Mouse (Mus musculus): ENCODE results near the gene Cend1. TPM values are rescaled to one million over a fixed set of nuclear protein-coding genes. Genes with fewer than 3 reads are reported as not detected.

Cend1 gene
- polyA plus RNA-seq, 1 experiment, result 2.2 TPM

GRCm38 (mm10) chr7:141463824-141464602 lies 34.7 kb upstream of the Cend1 start:
- TF ChIP-seq EP300 (IDR thresholded peaks at IDR 0.05; ENCODE audit: insufficient read depth, low read depth, low read length) (no peak), CTCF (IDR thresholded peaks at IDR 0.05; ENCODE audit: low read depth, low read length) (no peak), POLR2A (IDR thresholded peaks at IDR 0.05; ENCODE audit: insufficient read depth, low read length) (no peak)
- Histone ChIP-seq H3K4me3 (ENCODE audit: low read depth, low read length) (peak overlapping the region; percentile 60), H3K27me3 (ENCODE audit: control insufficient read depth, insufficient read depth, low read length, poor library complexity, severe bottlenecking) (no peaks in the 10 kb centered on the region), H3K9me3 (replicated peaks; ENCODE audit: control insufficient read depth, insufficient read depth, low read length, poor library complexity, severe bottlenecking) (no peaks in the 10 kb centered on the region), H3K4me1 (ENCODE audit: control insufficient read depth, insufficient read depth, low read length) (peaks cover 5% of the 10 kb centered on the region), H3K9ac (ENCODE audit: low read depth, poor library complexity, severe bottlenecking) (peak overlapping the region; percentile 5), H3K36me3 (ENCODE audit: control insufficient read depth, insufficient read depth, low read length, poor library complexity, severe bottlenecking) (no peaks in the 10 kb centered on the region), H3K27ac (ENCODE audit: insufficient read depth, low read length) (no peak overlapping the region)

GRCm38 (mm10) chr7:141462333-141462821 lies 33.1 kb upstream of the Cend1 start:
- no peaks in the 10 kb centered on the region for H3K27me3 ChIP-seq (ENCODE audit: control insufficient read depth, insufficient read depth, low read length, poor library complexity, severe bottlenecking)
- H3K27ac ChIP-seq (ENCODE audit: insufficient read depth, low read length), result no peak overlapping the region
- H3K9me3 ChIP-seq (replicated peaks; ENCODE audit: control insufficient read depth, insufficient read depth, low read length, poor library complexity, severe bottlenecking), result no peaks in the 10 kb centered on the region
- H3K4me3 ChIP-seq (ENCODE audit: low read depth, low read length), result peak overlapping the region; percentile 56
- H3K4me1 ChIP-seq (ENCODE audit: control insufficient read depth, insufficient read depth, low read length), result peaks cover 5% of the 10 kb centered on the region
- no peaks in the 10 kb centered on the region for H3K36me3 ChIP-seq (ENCODE audit: control insufficient read depth, insufficient read depth, low read length, poor library complexity, severe bottlenecking)
- peak overlapping the region; percentile 53 for H3K9ac ChIP-seq (ENCODE audit: low read depth, poor library complexity, severe bottlenecking)
- TF ChIP-seq CTCF (IDR thresholded peaks at IDR 0.05; ENCODE audit: low read depth, low read length), result no peak
- TF ChIP-seq POLR2A (IDR thresholded peaks at IDR 0.05; ENCODE audit: insufficient read depth, low read length), result no peak

DNA sequence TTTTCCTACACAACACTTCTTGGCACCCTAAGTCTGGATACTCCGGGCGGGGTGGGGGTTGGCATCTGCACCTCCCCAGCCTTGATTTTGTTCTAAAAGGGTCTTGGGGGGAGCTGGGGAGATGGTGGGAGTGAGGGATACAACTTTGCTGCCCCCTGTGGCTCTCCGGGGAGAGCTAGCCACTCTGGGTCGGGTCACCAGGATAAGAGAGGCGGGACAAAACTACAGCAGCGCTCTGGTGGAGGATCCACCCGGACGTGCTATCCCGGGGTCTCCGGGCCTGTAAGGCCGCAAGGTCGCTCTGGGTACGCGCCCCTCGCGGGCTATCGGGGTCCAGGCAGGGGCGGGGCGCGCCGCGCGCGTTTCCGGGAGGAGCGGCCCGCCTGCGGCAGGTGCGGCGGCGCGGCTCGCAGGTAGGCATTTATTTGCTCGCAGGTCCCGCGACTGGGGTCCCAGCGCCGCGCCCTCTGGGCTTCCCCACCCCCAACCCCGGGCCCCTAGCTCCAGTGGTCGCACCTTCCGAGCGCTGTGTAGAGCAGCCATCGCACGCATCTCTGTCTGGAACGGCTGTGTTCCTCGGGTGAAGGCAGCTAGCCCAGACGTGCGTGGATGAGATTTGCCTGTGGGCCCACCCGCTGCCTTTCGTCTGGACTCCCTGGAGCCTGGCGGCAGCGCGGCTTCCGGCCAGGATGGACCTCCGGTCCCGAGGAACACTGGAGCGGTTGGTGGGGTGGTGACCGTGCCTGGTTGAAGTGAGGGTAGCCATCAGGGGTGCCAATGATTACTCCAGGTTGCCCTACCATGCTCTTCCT lies 32.4 kb upstream of the Cend1 start:
- peaks cover 5% of the 10 kb centered on the region for H3K4me1 ChIP-seq (ENCODE audit: control insufficient read depth, insufficient read depth, low read length)
- no peaks in the 10 kb centered on the region for H3K27me3 ChIP-seq (ENCODE audit: control insufficient read depth, insufficient read depth, low read length, poor library complexity, severe bottlenecking)
- H3K27ac ChIP-seq (ENCODE audit: insufficient read depth, low read length), result no peak overlapping the region

GRCm38 (mm10) chr7:141460391-141461113 lies 31.3 kb upstream of the Cend1 start, which contains the start of gene Cracr2b:
Gene Cracr2b, plus strand, starts transcription at chr7:141461094.
- H3K9me3 ChIP-seq (replicated peaks; ENCODE audit: control insufficient read depth, insufficient read depth, low read length, poor library complexity, severe bottlenecking), result no peaks in the 10 kb centered on the region
- TF ChIP-seq EP300 (IDR thresholded peaks at IDR 0.05; ENCODE audit: insufficient read depth, low read depth, low read length), result no peak
- H3K4me1 ChIP-seq (ENCODE audit: control insufficient read depth, insufficient read depth, low read length), result peaks cover 2% of the 10 kb centered on the region
- peak within 1 kb of the TSS; percentile 53 for H3K9ac ChIP-seq (ENCODE audit: low read depth, poor library complexity, severe bottlenecking)
- no peaks in the 10 kb centered on the region for H3K36me3 ChIP-seq (ENCODE audit: control insufficient read depth, insufficient read depth, low read length, poor library complexity, severe bottlenecking)
- no peaks in the 10 kb centered on the region for H3K27me3 ChIP-seq (ENCODE audit: control insufficient read depth, insufficient read depth, low read length, poor library complexity, severe bottlenecking)
- peak within 1 kb of the TSS; percentile 56 for H3K4me3 ChIP-seq (ENCODE audit: low read depth, low read length)
- no peak within 1 kb of the TSS for H3K27ac ChIP-seq (ENCODE audit: insufficient read depth, low read length)

More for the DNA sequence above, 32.4 kb upstream of the Cend1 start:
- H3K9ac ChIP-seq (ENCODE audit: low read depth, poor library complexity, severe bottlenecking), result peak overlapping the region; percentile 53
- peak overlapping the region; percentile 56 for H3K4me3 ChIP-seq (ENCODE audit: low read depth, low read length)
- no peaks in the 10 kb centered on the region for H3K36me3 ChIP-seq (ENCODE audit: control insufficient read depth, insufficient read depth, low read length, poor library complexity, severe bottlenecking)
- no peaks in the 10 kb centered on the region for H3K9me3 ChIP-seq (replicated peaks; ENCODE audit: control insufficient read depth, insufficient read depth, low read length, poor library complexity, severe bottlenecking)
- no peak for TF ChIP-seq CTCF (IDR thresholded peaks at IDR 0.05; ENCODE audit: low read depth, low read length)

DNA sequence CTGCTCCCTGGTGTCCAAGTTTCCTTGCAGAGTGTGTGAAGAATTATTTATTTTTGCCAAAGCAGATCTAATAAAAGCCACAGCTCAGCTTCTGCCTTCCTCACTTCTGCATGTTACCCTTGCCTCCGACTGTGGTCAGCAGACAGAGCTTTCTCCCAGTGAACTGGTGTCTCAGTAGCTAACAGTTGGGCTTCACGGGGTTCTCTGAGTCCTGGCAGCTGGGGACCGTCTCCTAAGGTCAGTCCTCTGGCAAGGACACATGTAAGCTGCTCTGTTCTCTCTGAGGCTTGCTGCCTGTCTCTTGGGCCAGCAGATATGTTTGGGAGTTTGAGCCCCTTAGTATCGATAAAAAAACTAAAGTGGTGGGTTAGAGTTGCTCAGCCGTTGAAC lies 30.7 kb upstream of the Cend1 start:
- TF ChIP-seq CTCF (IDR thresholded peaks at IDR 0.05; ENCODE audit: low read depth, low read length), result no peak
- TF ChIP-seq EP300 (IDR thresholded peaks at IDR 0.05; ENCODE audit: insufficient read depth, low read depth, low read length), result no peak
- TF ChIP-seq POLR2A (IDR thresholded peaks at IDR 0.05; ENCODE audit: insufficient read depth, low read length), result no peak
- Histone ChIP-seq H3K9ac (ENCODE audit: low read depth, poor library complexity, severe bottlenecking) (no peak overlapping the region), H3K27me3 (ENCODE audit: control insufficient read depth, insufficient read depth, low read length, poor library complexity, severe bottlenecking) (no peaks in the 10 kb centered on the region), H3K27ac (ENCODE audit: insufficient read depth, low read length) (no peak overlapping the region), H3K4me3 (ENCODE audit: low read depth, low read length) (no peak overlapping the region), H3K4me1 (ENCODE audit: control insufficient read depth, insufficient read depth, low read length) (no peaks in the 10 kb centered on the region), H3K36me3 (ENCODE audit: control insufficient read depth, insufficient read depth, low read length, poor library complexity, severe bottlenecking) (no peaks in the 10 kb centered on the region), H3K9me3 (replicated peaks; ENCODE audit: control insufficient read depth, insufficient read depth, low read length, poor library complexity, severe bottlenecking) (no peaks in the 10 kb centered on the region)

Data from ES-Bruce4 (cell line).